Mouse (Mus musculus): ENCODE measurements around the gene Mtnr1a. TPM values are rescaled to one million over a fixed set of nuclear protein-coding genes. Genes with fewer than 3 reads are reported as not detected.
A peak's percentile ranks its signal among the peaks of the same experiment; 100 is the strongest.

Mtnr1a gene
- 0.18 TPM in 1 of 2 replicates, not detected in the other for polyA plus RNA-seq (2015; fragmentation: Nextera tagmentation; extraction: Ambion mirVana)

DNA sequence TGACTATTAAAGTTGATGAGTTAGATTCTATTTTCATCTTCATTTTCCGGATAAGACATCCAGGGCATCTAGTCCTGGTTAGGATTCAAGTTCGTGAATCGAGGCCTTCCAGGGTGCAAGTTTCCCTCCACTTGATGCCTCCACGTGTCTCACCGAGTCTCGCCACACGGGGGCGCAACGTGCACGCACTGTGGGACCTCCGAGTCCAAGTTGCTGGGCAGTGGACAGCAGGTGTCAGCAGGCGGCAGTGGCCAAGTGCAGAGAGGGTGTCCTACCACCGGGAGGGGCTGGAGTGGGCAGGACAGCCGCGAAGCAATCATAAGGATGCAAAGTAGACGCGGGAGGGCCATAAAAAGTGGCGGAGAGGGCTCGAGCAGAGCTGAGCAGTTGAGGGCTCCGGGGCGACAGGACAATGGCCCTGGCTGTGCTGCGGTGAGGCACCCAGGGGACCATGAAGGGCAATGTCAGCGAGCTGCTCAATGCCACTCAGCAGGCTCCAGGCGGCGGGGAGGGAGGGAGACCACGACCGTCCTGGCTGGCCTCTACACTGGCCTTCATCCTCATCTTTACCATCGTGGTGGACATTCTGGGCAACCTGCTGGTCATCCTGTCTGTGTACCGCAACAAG is at the start of gene Mtnr1a:
Gene Mtnr1a, plus strand, starts transcription at position 379 of the 628 bp plus-strand sequence.
- 8% methylated on average over 29 of the region's 29 CpGs for WGBS
- no peaks in the 10 kb centered on the region for H3K9me3 ChIP-seq (ENCODE audit: control insufficient read depth)
- TF ChIP-seq CTCF (IDR thresholded peaks at IDR 0.05; ENCODE audit: low read depth), result peak; percentile 100
- no peak within 1 kb of the TSS for H3K9ac ChIP-seq (ENCODE audit: low read depth, low read length)
- peak within 1 kb of the TSS; percentile 63 for H3K4me2 ChIP-seq (replicated peaks; ENCODE audit: low read depth)
- no peak within 1 kb of the TSS for H3K27ac ChIP-seq (ENCODE audit: low read depth, low read length)
- H3K4me3 ChIP-seq (ENCODE audit: low read depth, low read length), result peak within 1 kb of the TSS; percentile 21
- H3K27me3 ChIP-seq (replicated peaks; ENCODE audit: control insufficient read depth, insufficient read depth, low read length), result no peaks in the 10 kb centered on the region
- H3K4me1 ChIP-seq (replicated peaks; ENCODE audit: control insufficient read depth, insufficient read depth, low read length), result no peaks in the 10 kb centered on the region
- no peaks in the 10 kb centered on the region for H3K36me3 ChIP-seq (ENCODE audit: control insufficient read depth, insufficient read depth)
- peak; percentile 81 for ATAC-seq

DNA sequence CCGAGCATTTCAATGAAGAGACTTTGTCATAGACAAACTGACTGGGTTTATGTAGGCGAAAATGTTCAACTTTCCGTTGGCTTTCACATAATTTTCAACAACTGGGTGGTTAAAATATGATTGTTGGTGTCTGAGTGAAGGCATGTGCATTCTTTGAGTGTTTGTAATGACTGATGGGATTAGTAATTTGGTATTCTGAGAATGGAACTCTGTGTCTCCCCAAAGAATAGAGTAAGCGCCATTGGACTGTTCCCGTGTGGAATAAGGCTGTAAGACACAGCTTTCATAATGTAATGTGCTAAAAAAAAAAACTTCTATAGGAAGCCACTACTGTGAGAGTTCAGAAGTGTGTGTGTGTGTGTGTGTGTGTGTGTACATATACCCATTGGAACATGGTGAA is 49.7 kb upstream of the Mtnr1a start:
- Histone ChIP-seq H3K36me3 (ENCODE audit: control insufficient read depth, insufficient read depth) (peaks cover 58% of the 10 kb centered on the region), H3K4me2 (replicated peaks; ENCODE audit: low read depth) (no peak overlapping the region), H3K4me3 (ENCODE audit: low read depth, low read length) (no peak overlapping the region), H3K9ac (ENCODE audit: low read depth, low read length) (no peak overlapping the region), H3K4me1 (replicated peaks; ENCODE audit: control insufficient read depth, insufficient read depth, low read length) (no peaks in the 10 kb centered on the region), H3K27ac (ENCODE audit: low read depth, low read length) (no peak overlapping the region), H3K27me3 (replicated peaks; ENCODE audit: control insufficient read depth, insufficient read depth, low read length) (no peaks in the 10 kb centered on the region), H3K9me3 (ENCODE audit: control insufficient read depth) (0 out of 2 replicates have a peak, but pooled peaks cover 6% of the 10 kb centered on the region)
- ATAC-seq, result no peak
- no peak for TF ChIP-seq CTCF (IDR thresholded peaks at IDR 0.05; ENCODE audit: low read depth)
- WGBS, result 80% methylated on average over 5 of the region's 5 CpGs

DNA sequence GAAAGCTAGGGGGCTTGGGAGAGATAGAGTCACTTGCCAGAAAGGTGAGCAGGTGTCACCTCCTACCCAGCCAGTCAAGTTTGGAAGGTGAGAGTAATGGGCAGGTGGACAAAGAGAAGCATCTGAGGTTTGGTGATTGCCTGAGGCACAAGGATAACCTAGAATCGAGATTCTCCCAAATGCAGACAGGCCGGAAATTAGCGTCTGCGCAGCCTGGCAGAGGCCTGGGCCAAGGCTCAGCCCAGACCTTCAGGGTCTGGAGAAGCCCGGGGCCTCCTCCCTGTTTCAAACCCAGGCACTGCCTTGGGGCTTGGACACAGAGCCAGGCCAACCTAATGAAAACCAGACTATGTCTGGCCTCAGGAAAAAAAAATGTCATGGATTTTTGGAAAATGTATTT is 47.8 kb upstream of the Mtnr1a start:
- Histone ChIP-seq H3K27me3 (replicated peaks; ENCODE audit: control insufficient read depth, insufficient read depth, low read length) (no peaks in the 10 kb centered on the region), H3K9me3 (ENCODE audit: control insufficient read depth) (0 out of 2 replicates have a peak, but pooled peaks cover 10% of the 10 kb centered on the region), H3K4me3 (ENCODE audit: low read depth, low read length) (no peak overlapping the region), H3K4me1 (replicated peaks; ENCODE audit: control insufficient read depth, insufficient read depth, low read length) (no peaks in the 10 kb centered on the region), H3K4me2 (replicated peaks; ENCODE audit: low read depth) (no peak overlapping the region), H3K36me3 (ENCODE audit: control insufficient read depth, insufficient read depth) (peaks cover 66% of the 10 kb centered on the region), H3K27ac (ENCODE audit: low read depth, low read length) (no peak overlapping the region), H3K9ac (ENCODE audit: low read depth, low read length) (no peak overlapping the region)
- ATAC-seq, result no peak; the same call in 1 of the 2 replicates
- no peak for TF ChIP-seq CTCF (IDR thresholded peaks at IDR 0.05; ENCODE audit: low read depth)
- WGBS, result 89% methylated on average over 5 of the region's 5 CpGs

DNA sequence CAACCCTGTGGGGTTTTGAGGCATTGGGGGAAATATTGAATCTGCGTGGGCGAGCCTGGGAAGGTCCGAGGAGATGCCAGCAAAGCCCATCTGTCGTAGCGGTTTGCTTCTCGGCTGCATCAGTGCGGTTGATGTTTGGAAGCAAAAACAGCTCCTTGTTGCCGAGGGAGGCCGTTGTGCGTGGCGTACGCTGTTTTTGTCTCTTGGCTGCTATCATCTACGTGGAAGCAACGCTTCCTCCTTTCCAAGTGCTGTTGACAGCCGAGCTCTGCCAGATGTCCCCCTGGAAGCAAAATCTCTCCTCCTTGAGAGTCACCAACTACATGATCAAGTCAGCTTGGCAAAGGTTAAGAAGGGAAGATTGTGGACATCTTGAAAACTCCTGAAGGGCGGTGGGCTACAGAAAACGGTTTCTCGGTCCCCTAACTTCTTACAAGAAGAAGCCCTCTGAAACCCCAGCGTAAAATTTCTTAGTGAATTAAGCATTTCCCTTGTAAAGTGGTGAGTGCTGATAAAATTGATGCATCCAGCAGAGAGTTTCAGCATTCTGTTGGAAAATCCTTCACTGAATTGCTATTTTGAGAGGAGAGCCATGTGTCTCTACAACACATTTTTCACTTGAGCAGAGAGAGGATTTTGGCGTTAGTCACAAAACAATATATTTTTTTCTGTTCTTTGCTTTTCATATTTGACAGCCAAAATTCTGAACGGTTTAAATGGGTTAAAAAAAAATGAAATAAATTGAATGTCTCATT is 46.8 kb upstream of the Mtnr1a start:
- TF ChIP-seq CTCF (IDR thresholded peaks at IDR 0.05; ENCODE audit: low read depth), result no peak

DNA sequence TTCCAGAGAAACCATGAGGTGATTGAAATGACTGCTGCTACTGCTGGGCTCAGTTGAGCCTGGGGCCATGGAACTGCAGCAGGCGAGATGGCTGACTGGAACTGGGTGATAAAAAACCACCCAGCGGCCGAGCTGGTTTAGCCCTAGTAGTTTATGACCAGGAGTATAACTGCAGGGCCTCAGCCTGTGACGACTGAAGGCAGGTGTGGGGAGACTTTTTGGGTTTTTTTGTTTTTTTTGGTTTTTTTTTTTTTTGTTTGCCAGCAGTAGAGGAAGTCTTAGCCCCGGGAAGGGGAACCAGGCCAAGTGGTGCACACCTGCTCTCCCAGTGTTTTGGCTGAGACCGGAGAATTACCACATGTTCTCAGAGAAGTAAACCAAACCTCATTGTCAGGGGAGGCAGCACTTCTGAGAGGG is 40.8 kb upstream of the Mtnr1a start:
- Histone ChIP-seq H3K27me3 (replicated peaks; ENCODE audit: control insufficient read depth, insufficient read depth, low read length) (no peaks in the 10 kb centered on the region), H3K4me3 (ENCODE audit: low read depth, low read length) (no peak overlapping the region), H3K9me3 (ENCODE audit: control insufficient read depth) (0 out of 2 replicates have a peak, but pooled peaks cover 10% of the 10 kb centered on the region), H3K4me1 (replicated peaks; ENCODE audit: control insufficient read depth, insufficient read depth, low read length) (no peaks in the 10 kb centered on the region), H3K4me2 (replicated peaks; ENCODE audit: low read depth) (no peak overlapping the region), H3K27ac (ENCODE audit: low read depth, low read length) (no peak overlapping the region), H3K36me3 (ENCODE audit: control insufficient read depth, insufficient read depth) (peaks cover 87% of the 10 kb centered on the region), H3K9ac (ENCODE audit: low read depth, low read length) (no peak overlapping the region)
- 55% methylated on average over 6 of the region's 6 CpGs for WGBS
- ATAC-seq, result no peak
- TF ChIP-seq CTCF (IDR thresholded peaks at IDR 0.05; ENCODE audit: low read depth), result no peak

More for the DNA sequence above, 46.8 kb upstream of the Mtnr1a start:
- no peak overlapping the region for H3K27ac ChIP-seq (ENCODE audit: low read depth, low read length)
- peaks cover 72% of the 10 kb centered on the region for H3K36me3 ChIP-seq (ENCODE audit: control insufficient read depth, insufficient read depth)
- no peak overlapping the region for H3K4me2 ChIP-seq (replicated peaks; ENCODE audit: low read depth)
- no peak overlapping the region for H3K9ac ChIP-seq (ENCODE audit: low read depth, low read length)
- H3K4me1 ChIP-seq (replicated peaks; ENCODE audit: control insufficient read depth, insufficient read depth, low read length), result no peaks in the 10 kb centered on the region
- 0 out of 2 replicates have a peak, but pooled peaks cover 10% of the 10 kb centered on the region for H3K9me3 ChIP-seq (ENCODE audit: control insufficient read depth)
- 87% methylated on average over 21 of the region's 21 CpGs for WGBS
- H3K27me3 ChIP-seq (replicated peaks; ENCODE audit: control insufficient read depth, insufficient read depth, low read length), result no peaks in the 10 kb centered on the region
- no peak for ATAC-seq
- no peak overlapping the region for H3K4me3 ChIP-seq (ENCODE audit: low read depth, low read length)

DNA sequence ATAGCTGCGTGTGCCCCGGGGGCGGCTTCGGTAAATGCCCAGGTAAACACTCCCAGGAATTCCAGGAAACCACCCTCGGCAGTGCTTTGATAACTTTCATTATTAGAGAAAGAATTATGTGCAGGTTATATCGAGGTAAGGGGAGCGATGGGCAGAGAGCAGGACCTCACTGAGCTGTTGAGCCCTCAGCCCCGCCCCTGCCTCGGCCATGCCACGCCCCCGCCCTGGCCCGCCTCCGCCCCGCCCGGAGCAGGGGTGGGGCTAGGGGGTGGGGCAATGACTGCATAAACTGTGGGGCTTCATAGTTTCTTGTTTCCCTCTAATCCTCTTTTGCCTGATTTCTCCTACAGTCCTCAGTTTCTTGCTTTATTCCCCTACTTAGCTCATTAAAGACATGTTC is 30.6 kb upstream of the Mtnr1a start:
- Histone ChIP-seq H3K36me3 (ENCODE audit: control insufficient read depth, insufficient read depth) (peaks cover 90% of the 10 kb centered on the region), H3K4me1 (replicated peaks; ENCODE audit: control insufficient read depth, insufficient read depth, low read length) (no peaks in the 10 kb centered on the region), H3K27ac (ENCODE audit: low read depth, low read length) (no peak overlapping the region), H3K4me3 (ENCODE audit: low read depth, low read length) (no peak overlapping the region), H3K9me3 (ENCODE audit: control insufficient read depth) (no peaks in the 10 kb centered on the region), H3K27me3 (replicated peaks; ENCODE audit: control insufficient read depth, insufficient read depth, low read length) (no peaks in the 10 kb centered on the region), H3K9ac (ENCODE audit: low read depth, low read length) (no peak overlapping the region), H3K4me2 (replicated peaks; ENCODE audit: low read depth) (no peak overlapping the region)
- peak; percentile 28; the same call in 1 of the 2 replicates for ATAC-seq
- WGBS, result 73% methylated on average over 15 of the region's 15 CpGs
- TF ChIP-seq CTCF (IDR thresholded peaks at IDR 0.05; ENCODE audit: low read depth), result no peak

All from intestine, postnatal 0 days (tissue).